Mouse (Mus musculus) thymus, adult 2 months (tissue): ENCODE measurements around the gene Krt36.

Source experiments
- CTCF ChIP-seq: fragments of 200-500 bp; IDR thresholded peaks from 2 replicates; pipeline ENCODE4 v1.5.1; 2012; ENCODE audit warnings: mild to moderate bottlenecking, control low read depth, low read length, moderate library complexity, borderline replicate concordance; ENCODE audit not compliant: control insufficient read depth, poor library complexity, insufficient read depth; ENCODE audit errors: extremely low read depth
- POLR2A ChIP-seq: fragments of 200-500 bp; IDR thresholded peaks from 2 replicates; pipeline ENCODE4 v1.6.1; 2012; ENCODE audit warnings: mild to moderate bottlenecking, low read length, control low read depth, moderate library complexity; ENCODE audit not compliant: control insufficient read depth, poor library complexity, insufficient read depth; ENCODE audit errors: extremely low read depth

- TF ChIP-seq CTCF (no peak), POLR2A (no peak)
Measured at GRCm38 (mm10) chr11:100112935-100113741, 7.7 kb upstream of the Krt36 start.
